Mouse (Mus musculus): ENCODE measurements at regions not wholly inside any gene's neighbourhood (a gene's known extent, or its start where the extent isn't known, plus 50 kb on each side); places are given as distances from the start of the nearest gene placed in this dataset.

DNA sequence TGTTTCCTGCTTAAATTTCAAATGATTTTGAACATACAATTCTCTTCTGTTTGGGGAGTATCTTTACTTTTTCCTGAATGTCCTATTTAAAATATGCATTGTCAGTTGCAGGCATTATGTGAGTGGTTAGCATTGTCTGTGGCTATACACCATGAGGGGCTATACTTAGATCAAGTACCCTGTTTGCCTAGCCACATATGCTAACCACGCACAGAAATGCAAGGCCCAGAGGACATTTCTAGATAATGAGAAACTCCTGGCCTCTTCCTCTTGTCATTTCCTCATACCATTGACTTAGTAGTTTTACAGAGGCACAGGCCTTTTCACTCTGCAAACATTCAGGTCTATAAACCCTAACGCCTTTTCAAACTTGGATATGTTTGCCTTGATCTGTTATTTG lies 267.1 kb upstream of the Ift57 start:
- TF ChIP-seq CTCF (IDR thresholded peaks at IDR 0.05; ENCODE audit: insufficient read depth, low read length) = no peak
- no peak for TF ChIP-seq POLR2A (IDR thresholded peaks at IDR 0.05; ENCODE audit: borderline replicate concordance, extremely low read depth, low read depth, low read length)

All from lung, adult 2 months (tissue).